Mouse (Mus musculus) small intestine, adult 2 months (tissue): ENCODE measurements around the gene Hdac1. TPM values are rescaled to one million over a fixed set of nuclear protein-coding genes. Genes with fewer than 3 reads are reported as not detected.
A peak's percentile ranks its signal among the peaks of the same experiment; 100 is the strongest.

ENCODE experiments used
- H3K27ac ChIP-seq: fragments of 200-500 bp; 2 replicates; pipeline ENCODE4 v1.5.1; 2012; ENCODE audit warnings: low read depth, low read length, control low read depth, inconsistent platforms; ENCODE audit not compliant: insufficient read depth
- H3K27me3 ChIP-seq: fragments of 200-500 bp; 2 replicates; pipeline ENCODE4 v1.6.1; 2012; ENCODE audit warnings: mild to moderate bottlenecking, moderate library complexity, low read length, inconsistent platforms; ENCODE audit not compliant: control insufficient read depth, insufficient read depth
- H3K36me3 ChIP-seq: fragments of 200-500 bp; 2 replicates; pipeline ENCODE4 v1.6.1; 2012; ENCODE audit warnings: mild to moderate bottlenecking, low read length, control low read depth, inconsistent platforms; ENCODE audit not compliant: control insufficient read depth, insufficient read depth
- H3K4me1 ChIP-seq: fragments of 200-500 bp; 2 replicates; pipeline ENCODE4 v1.6.1; 2012; ENCODE audit warnings: low read length, inconsistent platforms, mixed read lengths; ENCODE audit not compliant: control insufficient read depth, insufficient read depth, insufficient read length
- H3K4me3 ChIP-seq: fragments of 200-500 bp; 2 replicates; pipeline ENCODE4 v1.5.1; 2012; ENCODE audit warnings: low read depth, mild to moderate bottlenecking, control low read depth, inconsistent platforms, low read length, moderate library complexity
- CTCF ChIP-seq: fragments of 200-500 bp; IDR thresholded peaks from 2 replicates; pipeline ENCODE4 v1.5.1; 2012; ENCODE audit warnings: low read depth, mild to moderate bottlenecking, control low read depth, inconsistent platforms, low read length, moderate library complexity, mixed read lengths; ENCODE audit not compliant: insufficient replicate concordance, insufficient read length; ENCODE audit errors: extremely low read depth
- POLR2A ChIP-seq: fragments of 200-500 bp; IDR thresholded peaks from 2 replicates; pipeline ENCODE4 v1.6.1; 2012; ENCODE audit warnings: low read depth, mild to moderate bottlenecking, control low read depth, inconsistent platforms, low read length, moderate library complexity
- WGBS: fragments of 180-500 bp; shearing (Covaris S2); methylation state at CpG from one replicate; pipeline ENCODE4 v1.1.7; 2018; 5-methylcytosine and 5-hydroxymethylcytosine counted together
- polyA plus RNA-seq: library from polyadenylated mRNA; depleted of rRNA; stranded (reverse); fragments of >200 nt; gene quantifications from 2 replicates; pipeline ENCODE4 v1.2.3, GENCODE M21; 2012

Gene Hdac1
- polyA plus RNA-seq, 1 experiment: 31.1 TPM

DNA sequence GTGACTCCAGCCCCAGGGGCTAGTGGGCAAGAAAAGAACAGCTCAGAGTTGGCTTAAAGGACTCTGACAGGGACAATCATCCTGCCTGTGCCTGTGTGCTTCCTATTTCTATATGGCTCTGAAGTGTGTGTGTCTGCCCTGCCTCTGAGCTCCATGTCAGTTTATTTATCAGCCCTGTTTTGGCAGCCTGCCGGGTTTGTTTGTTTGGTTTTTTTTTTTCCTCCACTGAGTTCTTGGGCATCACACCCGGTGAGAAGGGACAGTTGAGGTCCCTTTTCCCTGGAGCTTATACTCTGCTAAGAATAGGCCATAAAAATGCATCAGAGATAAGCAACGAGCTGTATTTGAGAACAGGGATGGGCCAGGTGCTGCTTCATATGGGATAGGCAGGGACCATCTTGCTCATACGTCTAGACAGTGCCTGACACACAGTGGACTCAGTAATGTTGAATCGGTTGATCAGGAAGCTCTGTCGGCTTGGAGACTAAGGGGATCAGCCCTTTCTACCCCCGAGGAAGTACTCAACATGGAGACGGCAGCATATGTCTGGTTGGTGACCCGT, 40.1 kb downstream of the Hdac1 start:
- Histone ChIP-seq H3K4me3 (peak overlapping the region; percentile 9; the same call in 1 of the 2 replicates), H3K36me3 (no peaks in the 10 kb centered on the region), H3K27ac (peak overlapping the region; percentile 93), H3K4me1 (peaks cover 22% of the 10 kb centered on the region), H3K27me3 (no peaks in the 10 kb centered on the region)
- WGBS: 11% methylated on average over 9 of the region's 9 CpGs
- TF ChIP-seq POLR2A (no peak), CTCF (no peak)

DNA sequence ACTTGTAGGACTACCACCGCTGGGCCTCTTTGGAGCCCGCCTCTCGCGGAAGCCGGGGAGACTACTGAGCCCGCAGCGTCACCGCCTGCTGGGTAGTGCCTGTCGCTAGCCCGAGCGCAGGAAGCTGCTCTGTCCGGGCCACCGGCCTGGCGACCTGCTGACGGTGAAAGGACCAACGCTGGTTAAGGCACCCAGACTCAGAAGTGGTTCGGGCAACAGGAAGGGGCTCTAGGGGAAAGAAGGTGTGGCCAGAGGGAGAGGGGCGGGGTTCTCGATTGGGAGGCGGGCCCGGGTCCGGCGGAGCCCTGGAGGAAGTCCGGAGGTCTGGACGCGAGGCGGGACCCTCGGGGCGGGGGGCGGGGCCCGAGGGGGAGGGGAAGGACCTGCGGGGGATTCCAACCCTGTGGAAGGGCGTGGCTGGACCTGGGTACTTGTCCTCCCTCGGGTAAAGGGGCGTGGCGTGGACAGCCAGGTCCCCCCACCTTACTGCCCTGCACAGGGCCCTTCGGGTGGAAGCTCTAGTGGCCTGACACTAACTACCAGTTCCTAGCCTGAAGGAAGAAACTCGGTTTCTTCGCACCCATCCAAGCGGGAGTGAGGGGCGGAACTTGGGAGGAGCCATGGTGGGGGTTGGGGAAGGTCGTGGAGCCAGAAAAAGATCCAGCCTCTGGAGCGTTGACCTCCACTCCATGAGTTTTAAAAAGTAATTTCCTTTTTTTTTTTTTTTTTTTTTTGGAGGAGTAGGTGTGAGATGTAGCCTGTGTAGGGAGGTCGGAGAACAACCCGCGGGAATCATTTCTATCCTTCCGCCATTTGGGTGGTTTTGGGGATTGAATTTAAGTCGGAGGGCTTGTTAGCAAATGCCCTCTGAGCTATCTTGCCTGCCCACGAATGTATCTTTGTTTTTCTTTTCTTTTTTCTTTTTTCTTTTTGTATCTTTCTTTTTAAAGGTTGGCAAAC, 41.6 kb downstream of the Hdac1 start:
- H3K4me1 ChIP-seq: peaks cover 28% of the 10 kb centered on the region
- H3K27me3 ChIP-seq: no peaks in the 10 kb centered on the region
- H3K27ac ChIP-seq: peak overlapping the region; percentile 83
- WGBS: 2% methylated on average over 41 of the region's 49 CpGs
- no peak for TF ChIP-seq CTCF
- TF ChIP-seq POLR2A: no peak; the same call in 1 of the 2 replicates
- H3K4me3 ChIP-seq: peak overlapping the region; percentile 77
- H3K36me3 ChIP-seq: no peaks in the 10 kb centered on the region

DNA sequence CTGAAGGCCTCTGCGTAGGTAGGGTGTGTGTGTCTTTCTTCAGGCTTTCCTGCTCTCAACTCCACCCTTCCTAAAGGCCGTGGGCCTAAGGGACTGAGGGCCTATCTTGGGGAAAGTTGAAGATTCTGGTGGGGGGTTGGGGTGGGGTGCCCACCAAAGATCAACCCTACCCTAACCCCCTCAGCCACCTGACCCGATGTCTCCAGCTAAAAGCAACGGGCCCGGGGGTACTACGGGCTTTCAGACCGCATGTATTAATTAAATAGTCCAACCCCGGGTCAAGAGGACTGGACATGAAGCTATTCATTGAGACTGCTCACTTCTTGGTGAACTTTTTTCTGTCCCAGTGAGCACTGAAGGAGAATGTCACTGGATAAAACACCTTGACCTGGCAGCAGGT, 42.5 kb downstream of the Hdac1 start:
- no peak for TF ChIP-seq POLR2A
- no peak for TF ChIP-seq CTCF
- Histone ChIP-seq H3K27me3 (no peaks in the 10 kb centered on the region), H3K4me3 (peak overlapping the region; percentile 77), H3K36me3 (no peaks in the 10 kb centered on the region), H3K27ac (peak overlapping the region; percentile 83; the same call in 1 of the 2 replicates), H3K4me1 (peaks cover 28% of the 10 kb centered on the region)
- 84% methylated on average over 8 of the region's 8 CpGs for WGBS

DNA sequence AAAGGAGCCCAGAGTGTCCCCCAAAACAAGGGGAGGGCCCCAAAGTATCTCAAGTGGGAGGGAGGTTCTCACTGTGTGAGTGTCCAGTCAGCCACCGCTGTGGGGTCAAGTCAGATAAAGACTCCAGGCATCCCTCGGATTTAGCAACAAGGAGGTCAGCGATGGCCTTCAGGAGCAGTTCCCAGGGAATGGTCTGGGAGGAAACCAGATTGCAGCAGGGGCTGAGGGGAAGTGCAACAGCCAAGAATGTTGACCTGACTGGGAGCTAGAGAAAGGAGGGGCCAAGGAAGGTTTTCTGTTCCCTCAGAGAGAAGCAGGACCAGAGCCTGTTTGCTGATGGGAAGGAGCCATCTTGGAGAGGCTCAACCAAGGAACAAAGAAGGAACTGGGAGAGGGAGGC, 43.6 kb downstream of the Hdac1 start:
- TF ChIP-seq POLR2A (no peak), CTCF (no peak)
- Histone ChIP-seq H3K36me3 (no peaks in the 10 kb centered on the region), H3K4me1 (peaks cover 23% of the 10 kb centered on the region), H3K27ac (no peak overlapping the region), H3K4me3 (no peak overlapping the region), H3K27me3 (no peaks in the 10 kb centered on the region)
- WGBS: 76% methylated on average over 3 of the region's 3 CpGs

GRCm38 (mm10) chr4:129496631-129497030, 45.9 kb downstream of the Hdac1 start:
- Histone ChIP-seq H3K4me3 (0 out of 2 replicates have a peak overlapping the region, but pooled peaks have one; percentile 4), H3K4me1 (peaks cover 9% of the 10 kb centered on the region), H3K36me3 (no peaks in the 10 kb centered on the region), H3K27ac (peak overlapping the region; percentile 22; the same call in 1 of the 2 replicates), H3K27me3 (0 out of 2 replicates have a peak, but pooled peaks cover 1% of the 10 kb centered on the region)
- 44% methylated on average over 6 of the region's 6 CpGs for WGBS
- no peak for TF ChIP-seq CTCF
- TF ChIP-seq POLR2A: no peak

- TF ChIP-seq CTCF (peak; percentile 19; the same call in 1 of the 2 replicates), POLR2A (no peak)
- peaks cover 11% of the 10 kb centered on the region for H3K4me1 ChIP-seq
- H3K36me3 ChIP-seq: no peaks in the 10 kb centered on the region
- peak overlapping the region; percentile 22; the same call in 1 of the 2 replicates for H3K27ac ChIP-seq
- 32% methylated on average over 16 of the region's 16 CpGs for WGBS
- 0 out of 2 replicates have a peak, but pooled peaks cover 6% of the 10 kb centered on the region for H3K27me3 ChIP-seq
- H3K4me3 ChIP-seq: no peak overlapping the region
Measured at GRCm38 (mm10) chr4:129495672-129496562, 46.6 kb downstream of the Hdac1 start.
